Mouse (Mus musculus) neutrophil, adult 5-6 weeks (primary cell): ENCODE data around the gene Ubr2. TPM values are rescaled to one million over a fixed set of nuclear protein-coding genes. Genes with fewer than 3 reads are reported as not detected.

Experiments
- ATAC-seq: fragments of 151-379, 151-347 bp; 2 replicates; pipeline ENCODE4 v1.8.0; 2017; ENCODE audit warnings: mild to moderate bottlenecking, moderate TSS enrichment; ENCODE audit not compliant: insufficient number of reproducible peaks, poor library complexity, low FRiP score, severe bottlenecking; ENCODE audit errors: extremely low read depth
- total RNA-seq: library from RNA; stranded (forward); fragments of 200-1000 nt; gene quantifications from 2 replicates; pipeline ENCODE4 v1.2.3, GENCODE M21; 2017

The Ubr2 gene
- total RNA-seq, 1 experiment from 2014 or later = 70.2 TPM

DNA sequence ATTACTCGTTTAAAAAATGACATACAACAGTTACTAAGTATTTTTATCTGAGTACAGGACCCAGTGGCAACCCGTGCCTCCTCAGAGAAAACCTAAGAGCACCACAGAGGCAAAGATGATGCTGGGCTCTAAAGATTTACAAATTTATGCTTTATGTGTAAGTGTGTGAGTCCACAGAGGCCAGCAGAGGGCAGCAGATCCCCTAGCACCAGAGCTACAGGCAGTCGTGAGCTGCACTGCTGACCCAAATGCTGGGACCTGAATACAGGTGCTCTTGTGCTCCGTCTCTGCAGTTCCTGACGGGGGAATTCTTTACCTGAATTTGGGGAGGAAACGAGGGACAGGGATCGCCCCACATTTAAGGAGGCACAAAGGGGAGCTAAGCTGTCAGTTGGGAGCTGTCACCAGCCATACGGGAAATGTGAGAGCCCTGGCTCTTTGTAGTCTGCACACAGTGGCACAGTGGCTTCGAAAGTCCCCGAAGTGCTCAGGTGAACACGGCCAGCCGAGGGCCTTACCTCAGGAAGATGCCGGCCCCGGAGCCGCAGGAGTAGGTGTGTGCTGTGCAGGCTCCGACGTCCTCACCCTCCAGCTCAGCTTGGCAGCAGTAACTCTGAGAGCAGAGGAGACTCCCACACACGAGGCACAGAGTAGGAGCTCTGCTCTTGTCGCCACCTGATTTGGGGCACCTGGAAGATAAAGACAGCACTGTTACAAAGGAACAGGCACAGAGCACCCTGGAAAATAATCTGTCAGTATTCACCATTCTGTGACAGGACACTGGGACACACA, 76.6 kb downstream of the Ubr2 start:
- no peak for ATAC-seq

- no peak for ATAC-seq
Observed at GRCm38 (mm10) chr17:46932961-46933360, 77.4 kb downstream of the Ubr2 start.

GRCm38 (mm10) chr17:46929897-46930296, 80.5 kb downstream of the Ubr2 start:
- no peak for ATAC-seq

- ATAC-seq = no peak
Observed at GRCm38 (mm10) chr17:46929277-46929676, 81.1 kb downstream of the Ubr2 start.

- no peak for ATAC-seq
Observed at GRCm38 (mm10) chr17:46927781-46928180, 82.6 kb downstream of the Ubr2 start.

GRCm38 (mm10) chr17:46926941-46927340, 83.4 kb downstream of the Ubr2 start:
- ATAC-seq = no peak

DNA sequence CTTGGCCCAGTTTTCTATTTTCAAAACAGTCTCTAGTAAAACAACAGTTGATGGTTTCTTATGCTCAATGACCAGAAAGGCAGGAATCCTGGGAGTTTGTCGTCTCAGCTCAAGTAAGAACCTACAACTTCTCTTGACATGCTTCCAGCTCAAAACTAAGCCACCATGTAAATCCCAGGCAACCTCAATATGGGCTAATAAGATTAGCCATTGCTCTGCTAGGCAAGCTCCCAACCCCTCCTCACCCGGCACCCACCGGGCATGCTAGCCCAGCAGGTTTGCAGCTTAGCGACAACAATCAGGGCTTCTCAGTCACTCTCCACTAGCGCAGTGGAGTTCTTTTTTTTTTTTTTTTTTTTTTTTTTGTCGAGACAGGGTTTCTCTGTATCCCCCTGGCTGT, 84.2 kb downstream of the Ubr2 start:
- no peak for ATAC-seq

DNA sequence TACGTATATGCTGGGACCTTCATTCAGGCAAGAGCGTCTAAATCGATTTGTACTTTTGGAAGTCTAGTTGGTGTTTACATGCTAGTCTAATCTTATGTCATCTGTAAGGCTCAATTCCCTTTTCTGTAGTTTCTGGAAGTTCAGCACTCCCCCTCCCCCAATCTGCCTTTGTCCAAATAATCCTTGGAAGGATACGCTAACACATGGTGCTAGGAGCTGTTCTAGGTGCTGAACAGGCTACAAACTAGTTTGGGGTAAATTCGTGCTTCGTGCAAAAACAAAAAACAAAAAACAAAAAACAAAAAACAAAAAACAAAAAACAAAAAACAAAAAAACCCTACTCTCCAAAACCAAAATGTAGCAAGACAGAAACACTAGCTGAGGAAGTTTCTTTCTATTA, 89.5 kb downstream of the Ubr2 start:
- no peak for ATAC-seq

DNA sequence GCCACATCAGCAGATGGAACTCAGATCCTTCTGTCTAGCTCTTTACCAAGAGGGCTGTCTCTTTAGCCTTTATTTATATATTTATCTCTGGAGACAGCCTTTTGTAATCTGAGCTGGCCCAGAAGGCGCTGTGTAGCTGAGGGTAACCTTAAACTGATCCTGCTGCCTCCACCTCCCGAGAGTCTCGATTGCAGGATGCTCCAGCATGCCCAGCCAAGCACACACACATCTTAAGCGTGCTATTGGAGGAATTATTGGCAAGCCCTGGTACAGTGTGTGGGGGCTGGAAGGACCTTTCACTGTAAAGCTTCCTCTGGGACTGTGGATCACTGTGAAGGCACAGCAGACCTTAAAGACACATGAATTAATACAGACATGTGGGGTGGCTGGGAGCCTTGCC, 91.4 kb downstream of the Ubr2 start:
- ATAC-seq = no peak

DNA sequence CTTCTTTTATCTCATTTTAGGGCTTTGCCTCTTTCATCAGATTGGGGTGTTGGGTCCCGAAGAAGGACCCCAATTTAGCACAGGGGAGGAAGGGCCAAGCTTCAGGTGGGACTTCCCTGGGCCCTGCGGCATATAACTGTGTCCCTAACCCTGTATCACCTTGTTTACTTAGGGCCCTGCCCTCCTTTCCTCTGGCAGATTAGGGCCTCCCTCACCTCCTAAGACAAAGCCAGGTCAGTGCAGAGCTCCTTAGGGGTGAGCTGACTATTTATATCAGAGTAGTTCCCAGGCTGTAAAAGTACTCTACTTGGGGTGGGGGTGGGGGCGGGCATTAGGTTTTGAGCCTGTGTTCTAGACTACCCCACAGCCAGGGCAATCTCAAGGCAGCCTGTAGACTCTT, 95.2 kb downstream of the Ubr2 start:
- ATAC-seq = no peak

GRCm38 (mm10) chr17:46912331-46912730, 98.0 kb downstream of the Ubr2 start:
- no peak for ATAC-seq

- no peak for ATAC-seq
Observed at GRCm38 (mm10) chr17:46910186-46910585, 100.2 kb downstream of the Ubr2 start, which contains the start of gene Prph2. Gene Prph2 (plus strand): TSS chr17:46910459.

GRCm38 (mm10) chr17:46903876-46904490, 106.4 kb downstream of the Ubr2 start:
- peak; percentile 95 for ATAC-seq

- no peak for ATAC-seq
Observed at GRCm38 (mm10) chr17:46900941-46901340, 109.4 kb downstream of the Ubr2 start.

- no peak for ATAC-seq
Observed at GRCm38 (mm10) chr17:46897221-46897950, 113.0 kb downstream of the Ubr2 start.

GRCm38 (mm10) chr17:46895426-46895825, 114.9 kb downstream of the Ubr2 start:
- no peak for ATAC-seq

DNA sequence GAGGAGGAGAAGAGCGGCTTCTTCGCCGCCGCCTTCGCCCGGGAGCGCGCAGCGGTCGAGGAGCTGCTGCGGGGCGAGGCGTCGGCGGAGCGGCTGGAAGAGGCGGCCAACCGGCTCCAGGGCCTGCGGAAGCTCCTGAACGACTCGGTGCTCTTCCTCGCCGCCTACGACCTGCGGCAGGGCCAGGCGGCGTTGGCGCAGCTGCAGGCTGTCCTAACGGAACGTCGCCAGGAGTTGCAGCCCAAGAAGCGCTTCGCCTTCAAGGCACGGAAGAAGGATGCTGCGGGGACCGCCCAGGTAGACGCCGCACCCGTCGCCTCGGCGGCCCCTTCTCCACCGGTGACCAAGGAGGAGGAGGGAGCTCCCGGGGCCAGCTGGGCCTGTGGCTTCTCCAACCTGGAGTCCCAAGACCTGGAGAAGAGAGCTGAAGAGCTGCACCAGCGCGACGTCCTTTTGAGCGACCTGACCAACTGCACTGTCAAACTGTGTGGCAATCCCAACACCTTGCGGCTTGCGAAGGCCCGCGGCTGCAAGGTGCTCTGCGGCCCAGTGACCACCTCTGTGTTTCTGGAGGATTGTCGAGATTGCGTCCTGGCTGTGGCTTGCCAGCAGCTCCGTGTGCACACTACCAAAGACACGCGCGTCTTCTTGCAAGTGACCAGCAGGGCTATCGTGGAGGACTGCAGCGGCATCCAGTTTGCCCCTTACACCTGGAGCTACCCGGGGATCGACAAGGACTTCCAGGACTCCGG, 119.3 kb downstream of the Ubr2 start:
- ATAC-seq = no peak

DNA sequence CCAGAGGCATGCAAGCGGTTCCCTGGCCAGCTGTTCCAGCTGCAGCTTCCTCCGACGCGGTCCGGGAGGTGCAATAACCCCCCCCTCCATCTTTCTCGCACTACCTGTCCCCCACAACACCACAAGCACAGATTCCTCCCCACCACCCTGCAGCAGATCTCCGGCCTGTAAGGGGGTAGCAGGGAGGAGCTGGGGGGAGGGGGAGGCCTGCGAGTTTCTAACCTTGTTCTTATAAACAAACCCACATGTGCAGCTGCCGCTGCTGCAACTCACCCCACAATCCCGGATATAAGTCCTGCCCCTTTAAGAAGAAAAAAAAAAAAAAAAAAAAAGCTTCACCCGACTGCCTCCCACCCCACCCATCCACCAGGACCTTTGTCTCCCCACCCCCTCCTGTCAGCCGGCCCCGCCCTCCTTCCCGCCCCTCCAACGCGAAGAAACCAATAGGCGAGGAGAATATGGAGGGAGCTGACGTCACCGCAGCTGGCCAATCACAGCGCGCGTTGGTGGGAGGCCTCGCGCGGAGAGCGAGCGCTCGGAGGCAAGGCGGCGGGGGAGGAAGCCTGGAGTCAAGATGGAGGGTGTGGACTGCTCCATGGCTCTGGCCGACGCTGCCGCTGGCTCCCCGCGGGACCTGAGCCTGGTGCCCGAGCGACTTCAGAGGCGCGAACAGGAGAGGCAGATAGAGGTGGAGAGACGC, 120.1 kb downstream of the Ubr2 start, which contains the start of gene Tbcc:
Gene Tbcc, plus strand, starts transcription at position 569 of the 700 bp plus-strand sequence.
- ATAC-seq = peak; percentile 94
